Mouse (Mus musculus) testis, adult 2 months (tissue): ENCODE measurements around the gene Tha1.

Experiments
- CTCF ChIP-seq: fragments of 200-500 bp; IDR thresholded peaks from 2 replicates; pipeline ENCODE4 v1.5.1; 2012; ENCODE audit warnings: low read depth, mild to moderate bottlenecking, inconsistent platforms, low read length, moderate library complexity; ENCODE audit not compliant: control insufficient read depth, insufficient read depth, insufficient replicate concordance
- POLR2A ChIP-seq: fragments of 200-500 bp; IDR thresholded peaks from 2 replicates; pipeline ENCODE4 v1.6.1; 2012; ENCODE audit warnings: low read depth, mild to moderate bottlenecking, inconsistent platforms, low read length, moderate library complexity; ENCODE audit not compliant: control insufficient read depth

- no peak for TF ChIP-seq CTCF
- no peak for TF ChIP-seq POLR2A
Observed at GRCm38 (mm10) chr11:117886000-117886399, 12.7 kb upstream of the Tha1 start.
